Mouse (Mus musculus) heart, embryonic 15.5 days (tissue): ENCODE data around the gene Shisa3. TPM values are rescaled to one million over a fixed set of nuclear protein-coding genes. Genes with fewer than 3 reads are reported as not detected.

Source experiments
- ATAC-seq: fragments of 200-750 bp; cut with Nextera tagmentation; replicated peaks from 2 replicates; pipeline ENCODE4 v1.8.0; 2017; ENCODE audit warnings: low read depth, moderate TSS enrichment; ENCODE audit not compliant: insufficient number of reproducible peaks, insufficient read depth, low FRiP score
- H3K27ac ChIP-seq: fragments of 300-500 bp; sonication (generic); 2 replicates; pipeline ENCODE4 v1.5.1; 2015; ENCODE audit warnings: mild to moderate bottlenecking, inconsistent platforms
- H3K27me3 ChIP-seq: fragments of 300-500 bp; sonication (generic); 2 replicates; pipeline ENCODE4 v1.6.1; 2015; ENCODE audit warnings: inconsistent platforms
- H3K36me3 ChIP-seq: fragments of 300-500 bp; sonication (generic); 2 replicates; pipeline ENCODE4 v1.6.1; 2015; ENCODE audit warnings: mild to moderate bottlenecking, inconsistent platforms
- H3K4me1 ChIP-seq: fragments of 300-500 bp; sonication (generic); replicated peaks from 2 replicates; pipeline ENCODE4 v1.6.1; 2015; ENCODE audit warnings: inconsistent platforms
- H3K4me2 ChIP-seq: fragments of 300-500 bp; sonication (generic); 2 replicates; pipeline ENCODE4 v1.6.1; 2015; ENCODE audit warnings: inconsistent platforms, mild to moderate bottlenecking, moderate library complexity
- H3K4me3 ChIP-seq: fragments of 300-500 bp; sonication (generic); 2 replicates; pipeline ENCODE4 v1.5.1; 2015; ENCODE audit warnings: mild to moderate bottlenecking, inconsistent platforms
- H3K9ac ChIP-seq: fragments of 300-500 bp; sonication (generic); 2 replicates; pipeline ENCODE4 v1.6.1; 2015; ENCODE audit warnings: mild to moderate bottlenecking, inconsistent platforms
- H3K9me3 ChIP-seq: fragments of 300-500 bp; sonication (generic); replicated peaks from 2 replicates; pipeline ENCODE4 v1.6.1; 2016; ENCODE audit warnings: inconsistent platforms
- WGBS: fragments of 180-500 bp; shearing (Covaris S2); methylation state at CpG from one replicate; pipeline ENCODE4 v1.1.7; 2015; ENCODE audit warnings: mixed read lengths; 5-methylcytosine and 5-hydroxymethylcytosine counted together
- polyA plus RNA-seq: library from polyadenylated mRNA; unstranded; fragments of >200 nt; fragmentation: Nextera tagmentation; extraction: Ambion mirVana; gene quantifications from 2 replicates; pipeline ENCODE4 v1.2.1, GENCODE M21; 2015

Shisa3 gene
- polyA plus RNA-seq, 1 experiment from 2014 or later: 2.4 TPM

DNA sequence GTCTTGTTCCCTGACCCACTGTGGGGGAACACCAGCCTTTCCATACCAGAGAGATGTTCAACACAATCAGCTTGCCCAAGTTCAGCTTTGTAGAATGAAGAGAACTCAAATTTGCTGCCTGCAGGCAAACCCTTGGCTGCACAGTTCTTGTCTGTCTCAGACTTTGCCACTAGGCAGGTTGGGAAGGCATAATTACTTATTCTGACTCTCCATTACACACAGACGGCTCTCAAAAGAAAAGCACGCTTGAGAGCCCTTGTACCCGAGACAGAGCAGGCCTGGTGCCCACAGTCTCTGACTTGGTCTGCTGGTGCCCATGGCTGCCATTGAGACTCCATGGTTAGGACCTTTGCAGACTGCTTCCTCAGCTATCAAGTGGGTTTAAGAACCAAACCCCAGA, 26.7 kb downstream of the Shisa3 start:
- no peak overlapping the region for H3K4me3 ChIP-seq
- no peak overlapping the region for H3K4me2 ChIP-seq
- H3K9me3 ChIP-seq: no peaks in the 10 kb centered on the region
- no peak for ATAC-seq
- WGBS: 57% methylated on average over 3 of the region's 3 CpGs
- no peaks in the 10 kb centered on the region for H3K36me3 ChIP-seq
- H3K27me3 ChIP-seq: no peaks in the 10 kb centered on the region
- H3K27ac ChIP-seq: no peak overlapping the region
- no peak overlapping the region for H3K9ac ChIP-seq
- H3K4me1 ChIP-seq: peaks cover 7% of the 10 kb centered on the region

DNA sequence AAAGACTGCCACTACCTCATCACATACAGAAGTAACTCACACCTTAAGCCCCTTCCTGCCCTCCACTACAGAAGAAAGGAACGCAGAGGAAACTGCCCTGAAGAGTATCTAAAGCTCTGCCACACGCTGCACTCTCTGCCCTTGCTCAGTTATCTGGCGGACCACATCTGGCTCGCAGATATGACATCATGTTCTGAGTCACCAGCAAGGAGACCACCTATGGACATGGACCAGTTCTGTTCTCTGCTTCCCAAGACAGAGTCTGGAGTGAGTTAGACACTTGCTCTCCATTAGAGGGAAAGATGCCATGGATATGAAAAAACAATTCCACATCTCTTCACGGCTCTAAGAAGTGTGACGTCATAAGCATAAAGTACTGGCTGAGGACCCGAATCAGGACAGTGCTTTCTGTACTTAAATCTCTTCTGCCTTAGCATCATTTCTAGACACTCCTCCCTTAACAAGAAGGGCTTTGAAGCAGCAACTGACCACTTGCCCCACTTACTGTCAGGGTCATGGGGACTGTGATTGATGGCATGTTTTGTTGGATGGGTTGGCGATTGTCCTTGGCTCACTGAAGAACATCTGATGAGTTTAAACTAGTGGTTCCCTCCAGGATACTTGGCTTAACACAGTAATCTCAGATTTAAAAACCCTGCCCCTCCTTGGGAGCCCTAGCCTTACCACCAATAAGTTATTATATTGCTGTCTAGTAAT, 33.1 kb downstream of the Shisa3 start:
- Histone ChIP-seq H3K4me1 (no peaks in the 10 kb centered on the region), H3K9ac (no peak overlapping the region), H3K27ac (no peak overlapping the region), H3K4me3 (no peak overlapping the region), H3K9me3 (no peaks in the 10 kb centered on the region), H3K4me2 (no peak overlapping the region), H3K27me3 (no peaks in the 10 kb centered on the region), H3K36me3 (no peaks in the 10 kb centered on the region)
- ATAC-seq: no peak
- WGBS: 58% methylated on average over 8 of the region's 8 CpGs

DNA sequence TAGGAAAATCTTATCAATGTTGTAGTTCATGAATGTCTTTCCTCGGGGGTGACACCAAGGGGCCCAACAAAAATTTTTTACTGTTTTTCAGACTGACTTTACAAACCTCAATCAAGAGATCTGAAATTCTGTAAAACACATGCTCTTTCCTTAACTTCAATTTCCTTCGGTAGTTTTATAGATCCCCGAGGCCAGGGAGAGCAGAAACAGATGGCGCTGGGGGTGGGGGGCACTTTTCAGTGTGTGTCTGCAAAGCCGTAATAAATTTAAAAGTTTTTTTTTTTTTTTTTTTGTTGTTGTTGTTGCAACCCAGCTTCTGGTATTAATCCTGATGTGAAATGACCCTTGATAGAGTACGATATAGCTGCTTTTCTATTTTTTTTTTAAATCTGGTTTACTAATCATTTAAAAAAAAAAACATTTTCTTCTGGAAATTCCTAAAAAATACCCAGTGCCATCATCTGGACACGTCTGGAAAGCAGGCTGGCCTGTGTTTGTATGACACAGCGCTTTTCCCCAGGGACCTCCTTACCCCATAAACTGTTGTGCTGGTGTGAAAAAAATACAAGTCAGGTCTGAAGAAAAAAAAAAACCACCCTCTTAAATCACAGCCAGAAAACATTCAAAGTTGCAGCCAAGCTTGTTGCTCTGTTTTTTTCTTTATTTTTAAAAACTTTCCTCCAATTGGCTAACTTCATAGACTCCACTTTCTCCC, 33.9 kb downstream of the Shisa3 start:
- no peak for ATAC-seq
- Histone ChIP-seq H3K9ac (no peak overlapping the region), H3K27me3 (no peaks in the 10 kb centered on the region), H3K4me2 (no peak overlapping the region), H3K9me3 (no peaks in the 10 kb centered on the region), H3K27ac (no peak overlapping the region), H3K4me3 (no peak overlapping the region), H3K4me1 (no peaks in the 10 kb centered on the region), H3K36me3 (no peaks in the 10 kb centered on the region)
- WGBS: 74% methylated on average over 8 of the region's 8 CpGs

DNA sequence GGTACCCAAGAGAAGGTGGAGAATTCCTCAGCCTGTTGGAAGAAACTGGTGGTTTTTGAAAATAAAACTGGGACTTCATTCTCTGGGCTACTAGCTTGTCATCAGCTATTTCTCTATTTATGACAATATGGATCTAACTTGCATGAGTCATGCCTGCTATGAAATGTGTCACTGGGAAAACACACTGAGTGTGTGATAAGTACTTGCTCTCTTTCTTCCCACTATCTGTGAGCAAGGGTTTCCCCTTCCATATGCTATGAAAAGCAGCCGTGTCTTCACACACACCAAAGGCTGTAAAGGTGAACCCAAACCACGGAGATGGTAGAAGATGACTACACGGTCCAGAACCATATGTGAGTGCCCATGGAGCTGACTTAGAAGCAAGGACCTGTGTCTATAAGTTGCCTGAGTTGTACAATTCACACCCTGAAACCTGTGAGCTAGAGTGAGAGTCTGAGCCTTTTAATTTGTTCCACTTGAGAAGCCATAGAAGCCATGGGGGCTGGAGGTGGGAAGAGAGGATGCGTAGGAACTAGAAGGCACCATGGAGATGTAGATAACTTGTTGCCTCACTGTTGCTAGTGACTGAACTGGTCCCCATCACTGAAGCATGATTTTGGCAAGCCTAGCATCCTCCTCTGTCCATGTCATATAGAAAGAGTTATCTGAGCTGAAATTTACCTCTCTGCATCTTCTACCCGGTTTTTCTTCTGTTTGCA, 36.0 kb downstream of the Shisa3 start:
- 77% methylated on average over 5 of the region's 5 CpGs for WGBS
- Histone ChIP-seq H3K27me3 (no peaks in the 10 kb centered on the region), H3K36me3 (no peaks in the 10 kb centered on the region), H3K4me2 (no peak overlapping the region), H3K27ac (no peak overlapping the region), H3K4me3 (no peak overlapping the region), H3K4me1 (no peaks in the 10 kb centered on the region), H3K9me3 (no peaks in the 10 kb centered on the region), H3K9ac (no peak overlapping the region)
- no peak for ATAC-seq

DNA sequence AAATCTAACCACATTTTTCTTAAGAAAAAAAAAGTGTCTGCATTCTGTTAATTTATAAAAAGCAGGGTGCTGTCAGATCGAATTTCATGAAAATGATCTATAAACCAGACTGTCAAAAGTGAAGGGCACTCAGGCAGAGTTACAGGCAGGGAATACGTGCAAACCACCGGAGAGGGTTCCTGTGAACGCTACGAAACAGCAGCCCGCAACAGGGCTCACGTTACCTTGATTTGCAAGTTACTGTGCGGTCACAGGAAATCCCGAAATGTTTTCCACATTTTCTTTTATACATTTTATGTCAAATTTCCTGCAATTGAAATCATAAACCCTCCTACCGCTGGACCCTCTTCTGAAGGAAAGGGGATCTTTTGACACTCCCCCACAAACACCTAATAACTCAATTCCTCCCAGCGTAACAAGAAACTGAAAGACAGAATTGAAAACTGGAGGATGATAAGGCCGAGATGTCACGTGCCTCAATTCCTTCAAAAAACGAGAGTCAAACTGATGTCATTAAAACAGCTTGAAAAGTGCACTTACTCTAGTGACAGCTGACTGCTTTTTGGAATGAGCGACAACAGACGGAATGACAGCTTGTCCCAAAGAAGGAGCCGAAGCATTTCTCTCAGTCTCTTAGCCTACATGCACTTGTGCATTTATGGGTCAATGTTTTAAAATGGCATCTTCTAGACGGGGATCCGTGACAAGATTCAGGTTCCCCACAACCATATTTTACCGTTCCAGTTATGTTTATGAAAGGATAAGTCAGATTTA, 39.3 kb downstream of the Shisa3 start:
- no peak overlapping the region for H3K4me3 ChIP-seq
- 75% methylated on average over 20 of the region's 20 CpGs for WGBS
- H3K4me1 ChIP-seq: no peaks in the 10 kb centered on the region
- no peaks in the 10 kb centered on the region for H3K36me3 ChIP-seq
- no peaks in the 10 kb centered on the region for H3K9me3 ChIP-seq
- H3K27me3 ChIP-seq: no peaks in the 10 kb centered on the region
- no peak overlapping the region for H3K27ac ChIP-seq
- no peak overlapping the region for H3K4me2 ChIP-seq
- no peak overlapping the region for H3K9ac ChIP-seq
- ATAC-seq: no peak

DNA sequence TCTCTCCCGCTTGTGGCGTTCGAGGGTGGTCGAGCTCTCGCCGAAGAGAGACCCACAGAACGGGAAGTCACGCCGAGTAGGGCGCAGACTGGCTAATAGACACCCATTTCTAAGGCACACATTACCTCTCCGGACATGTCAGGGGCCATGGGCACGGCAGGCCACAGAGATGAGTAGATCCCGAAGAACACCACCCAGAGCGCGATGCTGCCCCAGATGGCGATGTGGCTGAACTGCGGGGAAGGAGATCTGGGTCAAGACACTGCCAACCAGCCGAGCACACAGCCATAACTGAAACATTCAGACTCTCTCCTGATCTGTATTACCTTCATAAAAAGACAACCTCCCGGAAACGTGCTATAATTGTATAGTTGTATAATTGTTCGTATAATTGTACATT, 39.9 kb downstream of the Shisa3 start:
- H3K36me3 ChIP-seq: no peaks in the 10 kb centered on the region
- H3K9ac ChIP-seq: no peak overlapping the region
- H3K4me2 ChIP-seq: no peak overlapping the region
- no peak overlapping the region for H3K4me3 ChIP-seq
- H3K27me3 ChIP-seq: no peaks in the 10 kb centered on the region
- H3K9me3 ChIP-seq: no peaks in the 10 kb centered on the region
- H3K4me1 ChIP-seq: no peaks in the 10 kb centered on the region
- WGBS: 80% methylated on average over 21 of the region's 21 CpGs
- no peak for ATAC-seq
- H3K27ac ChIP-seq: no peak overlapping the region

DNA sequence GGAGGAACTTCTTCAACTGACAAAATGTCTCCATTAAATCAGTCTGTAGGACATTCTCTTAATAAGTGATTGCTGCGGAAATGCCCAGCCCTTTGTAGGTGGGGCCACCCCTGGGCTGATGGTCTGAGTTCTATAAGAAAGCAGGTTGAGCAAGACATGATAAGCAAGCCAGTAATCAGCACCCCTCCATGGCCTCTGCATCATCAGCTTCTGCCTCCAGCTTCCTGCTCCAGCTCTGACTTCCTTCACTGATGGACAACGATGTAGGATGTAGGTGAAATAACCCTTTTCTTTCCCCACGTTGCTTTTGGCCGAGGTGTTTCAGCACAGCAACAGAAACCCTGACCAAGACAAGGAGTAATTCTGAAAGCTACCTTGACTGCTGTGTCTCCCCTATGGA, 41.5 kb downstream of the Shisa3 start:
- Histone ChIP-seq H3K4me3 (no peak overlapping the region), H3K27me3 (no peaks in the 10 kb centered on the region), H3K4me1 (no peaks in the 10 kb centered on the region), H3K36me3 (no peaks in the 10 kb centered on the region), H3K9ac (no peak overlapping the region), H3K4me2 (no peak overlapping the region), H3K27ac (no peak overlapping the region), H3K9me3 (no peaks in the 10 kb centered on the region)
- no peak for ATAC-seq
- WGBS: 81% methylated on average over 4 of the region's 4 CpGs

DNA sequence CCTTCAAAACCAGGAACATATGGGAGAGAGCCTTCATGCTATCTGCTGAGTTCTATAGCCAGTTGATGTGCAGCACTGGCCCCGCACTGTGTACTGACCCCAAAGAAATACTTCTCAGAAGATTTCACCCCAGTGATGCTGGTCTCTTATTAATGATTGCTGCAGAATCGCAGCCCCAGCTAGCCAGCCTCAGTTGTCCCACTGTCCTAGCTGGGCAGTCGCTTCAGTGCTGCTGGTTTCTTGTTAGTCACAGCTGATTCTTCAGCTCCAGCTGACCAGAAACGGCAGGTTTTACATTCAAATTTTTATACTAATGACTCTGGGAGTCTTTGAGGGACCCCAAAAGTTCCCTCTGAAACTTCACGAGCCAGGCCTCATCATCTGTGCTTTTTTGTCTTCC, 42.3 kb downstream of the Shisa3 start:
- Histone ChIP-seq H3K4me1 (peaks cover 2% of the 10 kb centered on the region; the same call in 1 of the 2 replicates), H3K9me3 (no peaks in the 10 kb centered on the region), H3K36me3 (no peaks in the 10 kb centered on the region), H3K9ac (no peak overlapping the region), H3K27ac (no peak overlapping the region), H3K27me3 (no peaks in the 10 kb centered on the region), H3K4me2 (no peak overlapping the region), H3K4me3 (no peak overlapping the region)
- no peak for ATAC-seq
- 91% methylated on average over 5 of the region's 5 CpGs for WGBS

DNA sequence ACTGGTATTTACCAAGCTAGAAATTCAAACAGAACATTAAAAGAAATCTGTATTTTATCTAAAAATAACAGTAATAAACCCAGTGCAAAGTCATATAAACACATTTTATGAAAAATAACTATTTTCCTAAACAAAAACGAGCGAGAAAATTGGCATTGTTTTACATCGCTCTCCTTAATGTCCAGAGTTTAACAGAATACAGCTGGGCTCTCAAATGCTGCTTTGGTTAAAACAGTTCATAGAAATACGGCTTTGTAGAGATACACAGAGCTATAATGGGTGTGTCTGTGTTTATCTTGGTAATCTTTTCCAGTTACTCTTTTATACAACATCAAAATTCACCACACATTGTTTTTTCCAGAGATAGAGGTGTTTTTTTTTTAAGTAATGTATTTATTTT, 44.8 kb downstream of the Shisa3 start:
- ATAC-seq: no peak
- Histone ChIP-seq H3K9me3 (no peaks in the 10 kb centered on the region), H3K9ac (no peak overlapping the region), H3K4me2 (no peak overlapping the region), H3K27ac (no peak overlapping the region), H3K4me1 (peaks cover 5% of the 10 kb centered on the region; the same call in 1 of the 2 replicates), H3K27me3 (no peaks in the 10 kb centered on the region), H3K36me3 (no peaks in the 10 kb centered on the region), H3K4me3 (no peak overlapping the region)
- 82% methylated on average over 4 of the region's 4 CpGs for WGBS

DNA sequence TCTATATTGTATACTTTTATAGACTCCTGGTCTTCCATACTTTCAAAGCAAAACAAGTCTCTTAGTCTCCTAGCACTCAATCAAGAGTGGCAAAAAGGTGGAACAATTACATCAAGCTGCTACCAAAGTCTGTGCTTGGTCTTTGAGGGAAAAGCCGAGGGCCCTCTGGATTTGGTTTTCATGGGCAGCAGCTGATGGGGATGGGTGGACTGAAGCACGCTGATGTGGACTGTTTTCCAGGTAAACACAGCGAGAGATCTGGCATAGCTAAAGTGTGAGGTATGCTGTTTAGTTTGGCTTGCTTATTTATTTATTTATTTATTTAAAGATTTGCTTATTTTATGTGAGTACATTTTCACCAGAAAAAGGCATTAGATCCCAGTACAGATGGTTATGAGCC, 45.9 kb downstream of the Shisa3 start:
- Histone ChIP-seq H3K4me3 (no peak overlapping the region), H3K9ac (no peak overlapping the region), H3K4me2 (no peak overlapping the region), H3K9me3 (no peaks in the 10 kb centered on the region), H3K27me3 (no peaks in the 10 kb centered on the region), H3K27ac (no peak overlapping the region), H3K36me3 (no peaks in the 10 kb centered on the region), H3K4me1 (peaks cover 5% of the 10 kb centered on the region; the same call in 1 of the 2 replicates)
- no peak for ATAC-seq
- WGBS: 88% methylated on average over 3 of the region's 3 CpGs

DNA sequence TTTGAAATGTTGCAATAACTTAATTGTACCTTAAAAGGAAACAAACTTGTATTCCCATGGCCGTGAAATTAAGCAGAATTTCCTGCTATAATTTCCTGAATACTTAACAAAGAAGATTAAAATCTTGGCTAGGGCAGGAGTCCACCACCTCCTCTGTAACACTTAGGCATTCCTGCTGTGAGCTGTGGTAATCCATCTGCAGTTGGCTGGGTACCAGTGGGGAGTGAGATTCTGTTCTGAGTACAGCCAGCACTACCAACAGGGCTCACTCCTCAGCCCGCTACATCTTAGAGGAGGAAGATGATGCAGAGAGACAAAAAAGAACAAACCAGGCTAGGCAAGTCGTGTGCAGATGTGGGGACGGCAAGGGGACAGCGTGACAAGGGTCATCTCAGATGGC, 46.9 kb downstream of the Shisa3 start:
- Histone ChIP-seq H3K9ac (no peak overlapping the region), H3K4me2 (no peak overlapping the region), H3K9me3 (no peaks in the 10 kb centered on the region), H3K4me1 (peaks cover 5% of the 10 kb centered on the region; the same call in 1 of the 2 replicates), H3K4me3 (no peak overlapping the region), H3K27me3 (no peaks in the 10 kb centered on the region), H3K27ac (no peak overlapping the region), H3K36me3 (no peaks in the 10 kb centered on the region)
- ATAC-seq: no peak
- WGBS: 67% methylated on average over 5 of the region's 5 CpGs
